Mouse (Mus musculus) frontal cortex, postnatal 10 days (tissue): ENCODE measurements around the gene Ccdc97.
"Not testable (repeated sequence)": the region's sequence is repeated elsewhere in the genome, so short reads cannot be mapped to it uniquely, and the experiment has no call there.

Experiments
- DNase-seq, 2 experiments: peaks; one replicate each; pipeline ENCODE4 v3.0.0; 2022; ENCODE audit warnings: low spot score in 2 of 2, mixed read lengths in 1 of 2

Gene Ccdc97

GRCm38 (mm10) chr7:25718788-25719417 lies at the start of gene Ccdc97:
Gene Ccdc97, minus strand, starts transcription at chr7:25719088.
- DNase-seq, result peak; percentile 89 to 92

DNA sequence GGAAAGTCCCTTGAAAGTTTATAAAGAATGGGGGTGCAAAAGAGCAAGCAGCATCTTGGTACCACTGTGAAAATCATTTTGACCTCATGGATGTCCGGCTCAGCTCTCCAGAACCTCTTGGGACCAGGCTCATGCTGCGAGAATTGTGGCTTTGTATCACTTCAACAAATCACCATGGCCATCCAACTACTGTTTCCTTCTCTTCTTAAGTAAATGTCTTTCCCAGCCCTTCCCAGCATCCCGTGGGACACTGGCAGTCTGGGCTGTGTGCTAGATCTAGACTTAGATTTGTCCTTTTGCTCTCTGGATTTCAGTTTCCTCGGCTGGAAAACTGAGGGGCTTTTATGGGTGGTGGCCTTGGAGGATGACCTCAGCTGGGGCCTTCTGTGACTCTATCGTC lies 49.3 kb upstream of the Ccdc97 start:
- DNase-seq, result no peak

DNA sequence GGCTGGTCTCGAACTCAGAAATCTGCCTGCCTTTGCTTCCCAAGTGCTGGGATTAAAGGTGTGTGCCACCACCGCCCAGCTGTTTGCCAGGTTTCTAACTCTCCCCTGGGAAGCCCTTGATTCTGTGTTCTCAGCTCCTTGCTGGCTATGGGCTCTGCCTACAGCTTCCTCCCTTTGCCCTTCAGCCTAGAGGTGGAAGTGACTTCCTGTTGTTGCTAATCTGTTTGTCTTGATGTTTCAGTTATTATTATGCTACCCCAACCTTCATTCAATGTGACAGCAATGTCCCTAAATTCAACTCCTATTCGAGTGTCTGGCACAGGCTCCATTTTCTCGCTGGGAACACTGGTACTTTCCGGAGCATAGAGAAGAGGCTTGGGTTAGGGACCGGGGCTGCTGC lies 47.2 kb upstream of the Ccdc97 start:
- no peak for DNase-seq

DNA sequence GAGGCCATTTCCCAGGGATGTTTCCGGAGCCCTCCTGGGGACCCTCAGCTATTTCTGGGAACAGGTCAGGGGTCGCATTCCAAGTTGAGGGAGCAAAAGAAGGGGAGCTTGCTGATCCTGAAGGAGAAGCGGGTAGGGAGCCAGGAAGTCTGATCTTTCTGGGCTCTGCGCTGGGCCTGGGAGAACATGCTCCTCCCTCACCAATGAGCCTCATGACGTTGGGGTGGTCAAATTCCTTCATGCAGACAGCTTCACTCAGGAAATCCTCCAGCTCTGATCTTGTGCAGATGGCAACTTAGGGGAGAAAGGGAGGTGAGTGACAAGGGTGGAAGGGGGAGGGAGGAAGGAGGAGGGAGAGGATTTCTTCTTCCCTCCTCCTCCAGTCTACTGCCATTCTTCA lies 45.3 kb upstream of the Ccdc97 start:
- no peak for DNase-seq

DNA sequence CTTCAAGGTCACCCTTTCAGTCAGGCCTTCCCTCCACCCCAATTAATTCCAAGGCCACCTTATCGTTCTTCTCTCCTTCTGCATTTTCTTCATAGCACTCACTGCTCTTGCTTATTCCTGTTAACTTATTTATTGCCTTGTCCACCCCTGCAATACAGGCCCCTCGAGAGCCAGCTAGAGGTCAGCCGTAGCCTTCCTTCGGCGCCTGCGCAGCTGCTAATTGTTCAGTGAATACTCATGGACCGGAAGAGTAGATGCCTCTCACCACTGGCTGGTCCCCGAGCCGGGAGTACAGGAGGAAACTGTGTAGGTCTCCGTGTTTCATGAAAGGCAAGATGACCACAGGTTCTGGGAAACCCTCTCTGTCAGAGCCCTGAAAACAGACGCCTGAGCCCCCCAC lies 44.8 kb upstream of the Ccdc97 start:
- DNase-seq, result no peak

GRCm38 (mm10) chr7:25761354-25761753 lies 42.5 kb upstream of the Ccdc97 start:
- DNase-seq, result no peak

DNA sequence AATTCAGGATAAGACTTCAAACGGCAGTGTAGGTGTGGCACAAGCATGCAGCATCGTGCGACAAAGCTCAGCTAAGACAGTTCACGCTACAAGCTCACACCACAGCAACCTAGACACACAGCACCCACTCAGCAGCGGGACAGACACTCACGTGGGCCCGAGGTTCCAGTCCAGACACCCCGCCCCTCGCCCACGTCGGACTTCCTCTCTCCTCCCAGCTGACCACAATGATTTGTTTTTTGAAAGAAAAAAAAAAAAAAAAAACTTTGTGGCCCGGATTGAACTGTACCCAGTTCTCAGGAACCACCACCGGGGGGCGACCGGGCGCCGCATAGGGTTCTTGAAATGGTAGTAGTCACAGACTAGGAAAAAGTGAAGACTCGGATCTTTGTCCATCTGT lies 37.1 kb upstream of the Ccdc97 start:
- DNase-seq, result peak; percentile 84 to 89

GRCm38 (mm10) chr7:25755468-25755833 lies 36.6 kb upstream of the Ccdc97 start:
- peak; percentile 59 to 65 for DNase-seq

DNA sequence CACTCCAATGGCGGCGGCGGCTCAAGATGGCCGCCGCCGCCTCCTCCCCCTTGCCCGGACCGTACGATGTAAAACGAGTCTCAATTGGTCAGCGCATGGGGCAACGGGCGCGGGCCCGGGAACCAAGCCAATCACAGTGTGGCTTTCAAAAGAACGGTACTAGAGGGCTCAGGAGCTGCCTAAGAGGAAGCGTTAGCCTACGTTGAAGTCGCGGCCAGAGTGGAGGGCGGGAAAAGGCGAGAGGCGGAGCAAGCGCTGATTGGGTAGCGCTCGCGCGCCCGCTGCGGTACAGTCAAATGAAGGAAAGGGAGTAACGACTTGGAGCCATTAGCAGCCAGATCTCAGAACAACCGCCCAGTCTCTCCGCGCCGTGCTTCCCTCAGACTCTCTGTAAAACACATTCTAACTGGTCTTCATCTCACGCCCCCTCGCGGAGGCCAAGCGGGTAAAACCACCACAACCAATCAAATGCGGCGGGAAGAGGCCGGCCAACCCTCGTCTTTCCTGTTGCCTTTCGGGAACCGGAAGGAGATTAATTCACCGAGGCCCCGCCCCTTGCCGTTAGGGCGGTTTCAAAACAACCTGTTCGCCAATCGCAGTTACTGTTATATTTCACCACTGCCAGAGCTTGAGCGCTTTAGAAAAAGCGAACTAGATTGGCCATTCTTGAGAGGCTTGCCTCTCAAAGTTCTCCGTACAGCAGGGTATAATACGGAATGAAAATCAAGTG lies 36.0 kb upstream of the Ccdc97 start, which contains the start of gene Hnrnpul1:
Gene Hnrnpul1, minus strand, starts transcription at position 20 of the 730 bp plus-strand sequence.
- DNase-seq, result peak; percentile 99

- no peak for DNase-seq
These were observed 35.5 kb upstream of the Ccdc97 start for GRCm38 (mm10) chr7:25754439-25754737.

- DNase-seq, result no peak
These were observed 35.0 kb upstream of the Ccdc97 start for GRCm38 (mm10) chr7:25753643-25754438.

GRCm38 (mm10) chr7:25753076-25753475 lies 34.2 kb upstream of the Ccdc97 start:
- no peak for DNase-seq

DNA sequence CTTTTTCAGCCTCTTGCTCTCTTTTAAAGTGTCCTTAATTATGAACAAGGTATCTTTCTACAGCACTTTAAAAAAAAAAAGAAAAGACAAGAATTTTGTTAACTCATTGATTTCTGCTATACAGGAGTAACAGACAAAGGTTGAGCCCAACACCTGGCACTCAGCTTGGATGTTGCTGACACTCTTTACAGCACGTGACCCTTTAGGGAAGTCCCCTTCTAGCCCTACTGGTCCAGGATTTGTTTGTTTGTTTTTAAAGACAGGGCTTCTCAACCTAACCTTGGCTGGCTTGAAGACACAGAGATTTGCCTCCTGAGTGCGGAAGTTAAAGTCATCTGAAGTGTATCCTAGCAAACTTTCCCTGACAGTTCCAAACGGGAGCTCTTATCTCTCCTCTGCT lies 28.0 kb upstream of the Ccdc97 start:
- DNase-seq, result no peak

- DNase-seq, result no peak
These were observed 19.4 kb upstream of the Ccdc97 start for GRCm38 (mm10) chr7:25738277-25738676.

- no peak for DNase-seq
These were observed 18.0 kb upstream of the Ccdc97 start for GRCm38 (mm10) chr7:25736920-25737319.

- DNase-seq, result no peak
These were observed 16.1 kb upstream of the Ccdc97 start for GRCm38 (mm10) chr7:25734991-25735390.

DNA sequence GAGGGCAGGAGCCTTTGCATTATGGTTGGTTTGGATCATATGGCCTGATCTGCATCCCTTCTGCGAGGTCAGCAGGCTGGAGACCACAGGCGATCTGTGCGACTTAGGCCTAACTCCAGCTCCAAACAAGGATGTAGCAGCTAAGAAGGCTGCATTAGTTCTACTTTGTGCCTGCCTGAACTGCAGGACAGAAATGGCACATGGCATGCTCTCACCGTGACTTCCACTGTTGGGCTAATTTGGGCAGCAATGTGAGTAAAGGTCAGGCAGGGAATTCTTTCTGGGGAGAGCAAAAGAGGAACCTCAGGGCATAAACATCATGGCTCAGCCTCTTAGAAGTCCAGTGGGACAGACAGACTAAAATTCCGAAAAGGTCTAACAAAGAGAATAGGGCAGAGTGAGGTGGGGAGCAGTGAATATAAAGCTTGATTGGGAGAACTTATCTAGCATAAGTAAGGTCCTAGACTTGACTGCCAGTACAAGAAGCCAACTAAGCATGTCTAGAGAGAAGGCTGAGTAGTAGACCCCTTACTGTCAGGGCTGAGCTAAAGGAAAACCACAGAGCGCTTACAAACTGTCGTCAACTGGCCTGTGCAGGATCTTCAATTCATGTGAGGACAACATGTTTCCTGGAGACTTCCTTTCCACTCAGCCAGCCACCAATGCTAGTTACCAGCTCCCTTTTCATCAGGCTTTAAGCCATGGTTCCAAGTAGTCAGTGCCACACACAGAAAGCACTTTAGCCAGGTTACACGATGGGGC lies 12.6 kb upstream of the Ccdc97 start:
- DNase-seq, result no peak

DNA sequence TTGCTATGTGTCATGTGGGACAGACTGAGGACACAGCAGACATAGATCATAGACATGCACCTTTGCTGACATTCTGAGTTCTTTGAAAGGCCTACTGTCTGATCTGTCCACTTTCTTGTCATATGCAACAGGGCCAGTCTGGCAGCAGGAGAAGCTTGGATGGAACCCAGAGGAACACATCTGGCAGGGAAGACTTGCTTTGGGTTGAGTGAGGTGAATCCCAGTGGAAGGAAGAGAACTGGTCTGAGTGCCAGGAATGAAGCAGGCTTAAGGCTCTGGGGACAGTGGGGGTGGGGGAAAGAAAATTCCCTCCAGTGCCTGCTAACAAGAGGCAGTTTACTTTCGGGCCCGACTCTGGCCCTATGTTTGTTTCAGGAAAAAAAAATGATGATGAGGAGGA lies 11.0 kb upstream of the Ccdc97 start:
- DNase-seq, result no peak

- DNase-seq, result no peak
These were observed 10.5 kb upstream of the Ccdc97 start for GRCm38 (mm10) chr7:25729396-25729795.

DNA sequence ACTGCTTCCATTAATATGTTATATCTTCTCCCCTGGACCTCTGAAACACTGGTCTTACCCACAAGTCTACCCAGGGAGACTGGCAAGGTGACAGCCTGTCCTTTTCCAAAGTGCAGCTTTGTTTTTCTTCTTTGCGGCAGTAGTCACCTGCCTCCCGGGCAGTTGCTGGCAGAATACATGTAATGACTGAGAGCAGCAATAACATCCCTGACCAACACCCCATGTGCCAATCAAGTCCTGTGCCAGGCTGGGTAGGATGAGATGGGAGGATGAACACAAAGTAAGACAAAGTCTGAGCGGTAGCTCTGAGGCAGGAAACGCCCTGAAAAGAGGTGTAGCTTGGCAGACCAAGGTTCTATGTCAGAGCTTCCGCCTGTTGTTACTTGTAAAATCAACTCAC lies 8.9 kb upstream of the Ccdc97 start:
- DNase-seq, result no peak

DNA sequence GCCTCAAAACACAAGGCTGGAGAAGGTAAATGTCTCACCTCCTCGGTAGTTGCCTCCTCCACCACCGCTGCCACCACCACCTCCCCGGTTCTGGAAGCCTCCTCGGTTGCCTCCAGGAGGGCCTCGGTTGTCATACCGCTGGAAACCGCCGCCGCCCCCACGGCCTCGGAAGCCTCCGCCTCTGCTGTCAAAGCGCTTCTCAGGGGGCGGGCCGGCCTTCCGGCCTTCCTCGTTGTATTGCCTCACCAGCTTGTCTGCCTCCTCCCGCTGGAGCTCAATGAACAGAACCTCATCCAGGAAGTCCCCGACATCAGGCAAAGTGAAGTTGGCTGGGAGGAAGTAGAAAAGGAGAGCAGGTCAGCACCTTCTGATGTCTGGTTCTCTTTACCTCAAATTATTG lies 7.0 kb upstream of the Ccdc97 start:
- no peak for DNase-seq

DNA sequence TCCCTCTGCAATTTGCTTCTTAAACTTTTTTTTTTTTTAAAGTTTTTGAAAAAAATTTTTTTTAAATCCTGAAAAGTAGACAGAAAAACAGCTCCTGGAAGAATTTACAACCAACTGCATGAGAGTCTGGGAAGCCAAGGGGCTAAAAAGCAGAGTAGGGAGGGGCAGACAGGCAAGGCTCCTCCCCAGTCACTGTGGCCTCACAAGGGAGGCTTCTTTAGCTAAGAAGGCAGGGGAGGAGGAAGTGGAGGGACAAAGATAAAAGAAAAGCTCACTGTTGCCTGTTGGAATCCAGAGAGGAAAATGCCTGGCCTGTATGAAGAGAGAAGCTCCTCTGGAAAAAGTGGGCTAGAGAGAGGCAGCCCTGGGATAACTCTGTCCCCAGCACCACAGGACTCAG lies 2.9 kb upstream of the Ccdc97 start:
- DNase-seq, result not testable (repeated sequence)
